ENCODE assay signal across 8 mouse cellular contexts in the genomic region with DNA sequence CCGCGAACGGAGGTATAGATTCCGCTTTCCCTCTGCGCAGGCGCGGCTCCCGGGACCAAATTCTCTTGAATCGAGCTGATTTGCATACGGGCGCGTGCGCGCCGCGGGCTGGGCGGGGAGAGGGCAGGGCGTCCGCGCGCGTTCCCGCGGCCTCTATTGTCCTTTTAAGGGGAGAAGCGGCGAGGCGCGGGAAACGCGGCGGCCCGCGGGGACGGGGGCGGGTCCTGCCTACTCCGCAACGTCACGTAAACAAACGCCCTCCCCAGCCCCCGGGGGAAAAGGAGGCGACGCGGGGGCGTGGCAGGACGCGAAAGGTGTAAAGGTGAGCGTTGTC. TPM values are rescaled to one million over a fixed set of nuclear protein-coding genes. Genes with fewer than 3 reads are reported as not detected.
DNase-seq lines count a peak whose midpoint lies in the region; ATAC-seq and TF ChIP-seq lines count a peak whose summit lies in the region.

TSS of gene Sinhcaf (minus strand) at position 59 of the 334 bp plus-strand sequence.

- H3K4me3 ChIP-seq in G1E (ENCODE audit: low read depth, low read length), result peak within 1 kb of the TSS; percentile 95
- peak within 1 kb of the TSS; percentile 62 for H3K4me3 ChIP-seq in forebrain, embryonic 16.5 days (replicated peaks; ENCODE audit: low read length)
- H3K4me3 ChIP-seq in layer of hippocampus, adult 2 months, result peak within 1 kb of the TSS; percentile 66
- H3K4me3 ChIP-seq in lung, embryonic 14.5 days (ENCODE audit: low read depth, low read length), result peak within 1 kb of the TSS; percentile 94
- H3K4me3 ChIP-seq in olfactory bulb, adult 2 months (ENCODE audit: insufficient read depth, low read depth, low read length), result peak within 1 kb of the TSS; percentile 60
- peak within 1 kb of the TSS; percentile 100 for H3K4me3 ChIP-seq in thymus, adult 2 months (ENCODE audit: control insufficient read depth, insufficient read depth, low read length)

- H3K27me3 ChIP-seq in G1E (ENCODE audit: insufficient read depth, low read length), result no peaks in the 10 kb centered on the region
- no peaks in the 10 kb centered on the region for H3K27me3 ChIP-seq in forebrain, embryonic 16.5 days (replicated peaks; ENCODE audit: control insufficient read depth, insufficient read depth, low read length)
- no peaks in the 10 kb centered on the region for H3K27me3 ChIP-seq in lung, embryonic 14.5 days (ENCODE audit: insufficient read depth, low read length)
- H3K27me3 ChIP-seq in thymus, adult 2 months (ENCODE audit: control insufficient read depth, insufficient read depth, low read length), result no peaks in the 10 kb centered on the region

- H3K27ac ChIP-seq in forebrain, embryonic 16.5 days (ENCODE audit: low read length), result peak within 1 kb of the TSS; percentile 64
- peak within 1 kb of the TSS; percentile 51; the same call in 1 of the 2 replicates for H3K27ac ChIP-seq in layer of hippocampus, adult 2 months
- peak within 1 kb of the TSS; percentile 97 for H3K27ac ChIP-seq in lung, embryonic 14.5 days (ENCODE audit: low read depth)
- H3K27ac ChIP-seq in olfactory bulb, adult 2 months (ENCODE audit: insufficient read depth, low read depth, low read length), result no peak within 1 kb of the TSS
- H3K27ac ChIP-seq in thymus, adult 2 months (ENCODE audit: control insufficient read depth, insufficient read depth, low read length), result peak within 1 kb of the TSS; percentile 74

- H3K36me3 ChIP-seq in G1E (replicated peaks), result peaks cover 17% of the 10 kb centered on the region
- no peaks in the 10 kb centered on the region for H3K36me3 ChIP-seq in forebrain, embryonic 16.5 days (ENCODE audit: control insufficient read depth, insufficient read depth)
- H3K36me3 ChIP-seq in lung, embryonic 14.5 days (ENCODE audit: insufficient read depth), result peaks cover 6% of the 10 kb centered on the region
- no peaks in the 10 kb centered on the region for H3K36me3 ChIP-seq in thymus, adult 2 months (ENCODE audit: control insufficient read depth, insufficient read depth, low read length)

- TF ChIP-seq POLR2A in olfactory bulb, adult 2 months (IDR thresholded peaks at IDR 0.05; ENCODE audit: insufficient read depth, low read depth, low read length), result no peak
- peak; percentile 65 for TF ChIP-seq POLR2A in thymus, adult 2 months (IDR thresholded peaks at IDR 0.05; ENCODE audit: control insufficient read depth, extremely low read depth, insufficient read depth, low read length, poor library complexity)

- H3K9me3 ChIP-seq in G1E (replicated peaks), result no peaks in the 10 kb centered on the region
- no peaks in the 10 kb centered on the region for H3K9me3 ChIP-seq in forebrain, embryonic 16.5 days (ENCODE audit: control insufficient read depth, low read length)
- H3K9me3 ChIP-seq in lung, embryonic 14.5 days (ENCODE audit: low read depth, low read length), result no peaks in the 10 kb centered on the region

- intact Hi-C loops in heart, postnatal 36 days (cut with DNase I), result loop anchor here (2.0 to 10.0 kb wide), 4 partner anchors 158 to 364 kb away; partner anchors contain the start of genes Amn1 and Dennd5b

- peak within 1 kb of the TSS; percentile 81 for H3K4me2 ChIP-seq in forebrain, embryonic 16.5 days (ENCODE audit: low read length)
- H3K4me2 ChIP-seq in lung, embryonic 14.5 days, result peak within 1 kb of the TSS; percentile 71

- WGBS in forebrain, embryonic 16.5 days, result under 1% methylated on average over 47 of the region's 47 CpGs
- under 1% methylated on average over 40 of the region's 47 CpGs for WGBS in lung, embryonic 14.5 days
- under 1% methylated on average over 47 of the region's 47 CpGs for WGBS in olfactory bulb, adult 2 months
- under 1% methylated on average over 47 of the region's 47 CpGs for WGBS in thymus, adult 2 months

- peak; percentile 79 for ATAC-seq in G1E (ENCODE audit: extremely low read depth, insufficient number of reproducible peaks, low FRiP score, poor library complexity, severe bottlenecking)
- peak; percentile 81 for ATAC-seq in forebrain, embryonic 16.5 days
- peak; percentile 85 for ATAC-seq in lung, embryonic 14.5 days (ENCODE audit: insufficient read depth)

- peak; percentile 95 for DNase-seq in G1E (ENCODE audit: low spot score)
- peak; percentile 98 to 99 for DNase-seq in cerebellum, adult 18-20 months
- DNase-seq in heart, postnatal 36 days, result peak; percentile 96 to 97
- DNase-seq in layer of hippocampus, adult 2 months (ENCODE audit: low spot score in 2 of 2), result peak; percentile 94 to 96
- DNase-seq in lung, embryonic 14.5 days, result peak; percentile 100
- peak; percentile 100 for DNase-seq in thymus, adult 2 months

- no peak for TF ChIP-seq CTCF in G1E (IDR thresholded peaks at IDR 0.05; ENCODE audit: low read depth, low read length)
- no peak for TF ChIP-seq CTCF in layer of hippocampus, adult 2 months (conservative IDR thresholded peaks at IDR 0.05)
- TF ChIP-seq CTCF in lung, embryonic 14.5 days (IDR thresholded peaks at IDR 0.05; ENCODE audit: low read depth), result no peak
- TF ChIP-seq CTCF in olfactory bulb, adult 2 months (IDR thresholded peaks at IDR 0.05; ENCODE audit: insufficient read depth, low read depth, low read length), result no peak
- 0 out of 2 replicates have a peak, but pooled peaks have one; percentile 22 for TF ChIP-seq CTCF in thymus, adult 2 months (IDR thresholded peaks at IDR 0.05; ENCODE audit: borderline replicate concordance, control insufficient read depth, extremely low read depth, insufficient read depth, low read length, poor library complexity)

- H3K4me1 ChIP-seq in G1E (ENCODE audit: insufficient read depth, low read depth, low read length), result peaks cover 33% of the 10 kb centered on the region
- peaks cover 21% of the 10 kb centered on the region for H3K4me1 ChIP-seq in forebrain, embryonic 16.5 days (replicated peaks; ENCODE audit: control insufficient read depth, insufficient read depth, low read length)
- H3K4me1 ChIP-seq in lung, embryonic 14.5 days (ENCODE audit: insufficient read depth), result 0 out of 2 replicates have a peak, but pooled peaks cover 2% of the 10 kb centered on the region
- H3K4me1 ChIP-seq in olfactory bulb, adult 2 months (ENCODE audit: control insufficient read depth, insufficient read depth, low read length), result peaks cover 11% of the 10 kb centered on the region
- no peaks in the 10 kb centered on the region for H3K4me1 ChIP-seq in thymus, adult 2 months (replicated peaks; ENCODE audit: control insufficient read depth, insufficient read depth, low read length)

- peak within 1 kb of the TSS; percentile 84 for H3K9ac ChIP-seq in forebrain, embryonic 16.5 days (replicated peaks; ENCODE audit: low read depth, low read length)
- peak within 1 kb of the TSS; percentile 97 for H3K9ac ChIP-seq in lung, embryonic 14.5 days

RNA-seq across cellular contexts. Expression of gene Sinhcaf, which starts in this region (rescaled TPM):
- total RNA-seq in G1E (2014; fragmentation: Nextera tagmentation), result 79.4 and 86.5 TPM in 2 replicates
- total RNA-seq in G1E (2017), result 76.6 and 84.2 TPM in 2 replicates
- polyA plus RNA-seq in G1E (2012), result 45.6 and 84.5 TPM in 2 replicates
- 106 and 127 TPM in 2 replicates for polyA plus RNA-seq in forebrain, embryonic 16.5 days (2015; fragmentation: Nextera tagmentation; extraction: Ambion mirVana)
- 1 to 10 TPM; 1.9 to 5.6 TPM for total RNA-seq in heart, postnatal 36 days (2021)
- 1 to 10 TPM; 2.8 to 3.3 TPM for total RNA-seq in layer of hippocampus, adult 2 months (2021)
- 150 and 151 TPM in 2 replicates for polyA plus RNA-seq in lung, embryonic 14.5 days (2014; fragmentation: Nextera tagmentation; extraction: Ambion mirVana)
- not detected in 2 replicates for polyA plus RNA-seq in olfactory bulb, adult 2 months (2012; ENCODE audit: insufficient read depth, insufficient read length, low replicate concordance, missing spikeins)
- 7.8 and 8.9 TPM in 2 replicates for polyA plus RNA-seq in thymus, adult 2 months (2012; rRNA removed)

Comparison
In these comparisons a context has a peak if more than half of its experiments do, and no peak if none do; other contexts are left out.
1. RNA of gene Sinhcaf (total RNA-seq): 76.6 to 86.5 TPM in G1E; 1.9 to 5.6 TPM in heart, postnatal 36 days and 2.8 to 3.3 TPM in layer of hippocampus, adult 2 months; every median in the first group is over 10 times any median in the second.
2. Peak in every context shown above with its lines, with median percentiles within 50 percentile points of each other: ATAC-seq, DNase-seq and H3K4me3 ChIP-seq.